23 mouse cellular contexts compared by ENCODE assay signal in genomic region chr3:95539837-95540236, GRCm38 (mm10). TPM values are rescaled to one million over a fixed set of nuclear protein-coding genes. Genes with fewer than 3 reads are reported as not detected.
"Had no signal": no experiment of that assay in that cellular context is flagged by ENCODE, and none has a peak within 500 bp of the region (broad histone marks: within the 10 kb centered on the region; RNA-seq: fewer than 3 reads in every experiment).

No protein-coding gene starts in this region.

- H3K9me3 ChIP-seq: neural tube, embryonic 13.5 days; neural tube, embryonic 15.5 days; stomach, embryonic 15.5 days had no signal

- H3K4me1 ChIP-seq: neural tube, embryonic 13.5 days; neural tube, embryonic 15.5 days; stomach, embryonic 15.5 days had no signal

- H3K9ac ChIP-seq: neural tube, embryonic 13.5 days; neural tube, embryonic 15.5 days; stomach, embryonic 15.5 days had no signal

- DNase-seq: retina, postnatal 1 day; right cerebral cortex, adult 18-20 months; right cerebral cortex, postnatal 14 days; right cerebral cortex, postnatal 25 days; right cerebral cortex, postnatal 4 days; spleen, adult 18-20 months; thymus, adult 18-20 months; thymus, adult 2 months; thymus, postnatal 14 days; thymus, postnatal 25 days; thymus, postnatal 36 days; thymus, postnatal 4 days had no signal

- H3K4me3 ChIP-seq: neural tube, embryonic 13.5 days; neural tube, embryonic 15.5 days; stomach, embryonic 15.5 days had no signal

- H3K36me3 ChIP-seq: neural tube, embryonic 13.5 days; neural tube, embryonic 15.5 days; stomach, embryonic 15.5 days had no signal

- H3K4me2 ChIP-seq: neural tube, embryonic 13.5 days; neural tube, embryonic 15.5 days; stomach, embryonic 15.5 days had no signal

- H3K27me3 ChIP-seq: neural tube, embryonic 13.5 days; neural tube, embryonic 15.5 days; stomach, embryonic 15.5 days had no signal

- H3K27ac ChIP-seq: neural tube, embryonic 13.5 days; neural tube, embryonic 15.5 days; stomach, embryonic 15.5 days; stomach, postnatal 0 days had no signal

RNA-seq across cellular contexts. Expression of gene Hormad1, which starts 19.6 kb away (rescaled TPM):
- total RNA-seq: neutrophil, adult 5-6 weeks had no signal
- polyA plus RNA-seq: neural tube, embryonic 13.5 days; neural tube, embryonic 14.5 days; neural tube, embryonic 15.5 days; small intestine, adult 2 months; spleen, adult 2 months; stomach, embryonic 14.5 days; stomach, embryonic 15.5 days; stomach, embryonic 16.5 days; stomach, postnatal 0 days; thymus, adult 2 months; urinary bladder, adult 2 months had no signal
